Mouse (Mus musculus): Measurements from ENCODE around the gene Tial1. TPM values are rescaled to one million over a fixed set of nuclear protein-coding genes. Genes with fewer than 3 reads are reported as not detected.

The Tial1 gene
- polyA plus RNA-seq (2012; ENCODE audit: low replicate concordance) = 38.9 and 66.0 TPM in 2 replicates

GRCm38 (mm10) chr7:128461285-128462215 lies at the start of gene Tial1:
TSS of gene Tial1 (minus strand) at chr7:128461717.

GRCm38 (mm10) chr7:128417930-128418779 lies 43.4 kb downstream of the Tial1 start, which contains the start of gene Rgs10:
TSS of gene Rgs10 (minus strand) at chr7:128418758.

Other genes with a start within 250 kb of the Tial1 start
- 24.3 and 41.3 TPM in 2 replicates for gene Armc5, start 224.4 kb downstream of the Tial1 start, polyA plus RNA-seq (2012; ENCODE audit: low replicate concordance)
- gene 9130023H24Rik, start 223.7 kb downstream of the Tial1 start, polyA plus RNA-seq (2012; ENCODE audit: low replicate concordance) = 1.6 and 2.6 TPM in 2 replicates
- 2.7 and 4.7 TPM in 2 replicates for gene Tgfb1i1, start 214.9 kb downstream of the Tial1 start, polyA plus RNA-seq (2012; ENCODE audit: low replicate concordance)
- 0.42 TPM in 1 of 2 replicates, not detected in the other for gene Slc5a2, start 196.1 kb downstream of the Tial1 start, polyA plus RNA-seq (2012; ENCODE audit: low replicate concordance)
- gene BC017158, start 163.5 kb downstream of the Tial1 start, polyA plus RNA-seq (2012; ENCODE audit: low replicate concordance) = 22.5 and 23.7 TPM in 2 replicates
- gene Rgs10, start 43.0 kb downstream of the Tial1 start, polyA plus RNA-seq (2012; ENCODE audit: low replicate concordance) = 37.5 and 74.5 TPM in 2 replicates
- gene Bag3, start 61.9 kb upstream of the Tial1 start, polyA plus RNA-seq (2012; ENCODE audit: low replicate concordance) = 18.7 and 44.8 TPM in 2 replicates
- 7.7 and 14.4 TPM in 2 replicates for gene Inpp5f, start 149.6 kb upstream of the Tial1 start, polyA plus RNA-seq (2012; ENCODE audit: low replicate concordance)